Mouse (Mus musculus) lung, postnatal 0 days (tissue): ENCODE measurements around the gene Fgfr3.

ENCODE experiments used
- CTCF ChIP-seq: IDR thresholded peaks from 2 replicates; pipeline ENCODE4 v1.5.1; 2016; ENCODE audit warnings: antibody characterized with exemption, mild to moderate bottlenecking
- EP300 ChIP-seq: IDR thresholded peaks from 2 replicates; pipeline ENCODE4 v1.6.1; 2016; ENCODE audit warnings: antibody characterized with exemption, mild to moderate bottlenecking, control low read depth

DNA sequence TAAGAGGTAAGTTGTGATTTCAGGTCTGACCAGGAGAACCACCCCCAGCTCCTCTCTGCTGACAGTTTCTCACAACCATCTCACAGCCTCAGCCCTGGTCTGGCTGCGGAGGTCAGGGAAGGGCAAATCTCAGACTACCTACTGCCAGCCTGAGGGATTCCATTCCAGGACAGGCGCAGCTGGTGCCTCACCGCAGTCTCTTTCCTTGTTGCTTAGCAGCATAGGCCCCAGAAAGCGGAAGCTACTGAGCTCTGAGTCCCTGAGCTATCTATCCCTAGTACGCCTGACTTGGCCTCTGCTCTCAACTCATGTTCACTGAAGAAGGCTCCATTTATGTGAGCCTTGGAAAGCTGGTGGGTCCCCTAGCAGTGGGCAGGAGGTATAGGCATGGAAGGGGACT, 3.0 kb upstream of the Fgfr3 start:
- TF ChIP-seq EP300 = no peak
- no peak for TF ChIP-seq CTCF
